Mouse (Mus musculus) kidney, adult 2 months (tissue): ENCODE measurements around the gene Foxp1.

ENCODE experiments used
- CTCF ChIP-seq: fragments of 200-500 bp; conservative IDR thresholded peaks from 2 replicates; pipeline ENCODE4 v1.5.1; 2011; ENCODE audit warnings: low read depth, mild to moderate bottlenecking, control low read depth, low read length, moderate library complexity, mixed read lengths; ENCODE audit not compliant: insufficient read depth, insufficient read length
- POLR2A ChIP-seq: fragments of 200-500 bp; IDR thresholded peaks from one replicate; pipeline ENCODE4 v1.6.1; 2011; ENCODE audit warnings: low read depth, low read length, control low read depth

- no peak for TF ChIP-seq POLR2A
- TF ChIP-seq CTCF, result no peak
Measured at GRCm38 (mm10) chr6:99446801-99447415, 75.6 kb downstream of the Foxp1 start.
